Mouse (Mus musculus) forebrain, embryonic 14.5 days (tissue): ENCODE data around the gene Sgta. TPM values are rescaled to one million over a fixed set of nuclear protein-coding genes. Genes with fewer than 3 reads are reported as not detected.
"Not testable (repeated sequence)": the region's sequence is repeated elsewhere in the genome, so short reads cannot be mapped to it uniquely, and the experiment has no call there.

Experiments used
- ATAC-seq: fragments of 200-750 bp; cut with Nextera tagmentation; 2 replicates; pipeline ENCODE4 v1.8.0; 2017; ENCODE audit warnings: mild to moderate bottlenecking, moderate library complexity
- DNase-seq: peaks from one replicate; pipeline ENCODE4 v3.0.0-alpha.2; 2015; ENCODE audit warnings: low spot score
- H3K27ac ChIP-seq: fragments of 300-500 bp; sonication (generic); 2 replicates; pipeline ENCODE4 v1.5.1; 2014; ENCODE audit warnings: low read depth, mild to moderate bottlenecking, control low read depth, low read length, moderate library complexity
- H3K27me3 ChIP-seq: fragments of 300-500 bp; sonication (generic); replicated peaks from 2 replicates; pipeline ENCODE4 v1.6.1; 2014; ENCODE audit warnings: low read length, control low read depth, mixed read lengths; ENCODE audit not compliant: control insufficient read depth, insufficient read depth
- H3K36me3 ChIP-seq: fragments of 300-500 bp; sonication (generic); 2 replicates; pipeline ENCODE4 v1.6.1; 2014; ENCODE audit warnings: low read length, control low read depth; ENCODE audit not compliant: control insufficient read depth, insufficient read depth
- H3K4me1 ChIP-seq: fragments of 300-500 bp; sonication (generic); 2 replicates; pipeline ENCODE4 v1.6.1; 2014; ENCODE audit warnings: antibody characterized with exemption, low read length, control low read depth; ENCODE audit not compliant: control insufficient read depth, insufficient read depth
- H3K4me2 ChIP-seq: fragments of 300-500 bp; sonication (generic); 2 replicates; pipeline ENCODE4 v1.6.1; 2014; ENCODE audit warnings: mild to moderate bottlenecking, control low read depth, low read length
- H3K4me3 ChIP-seq: fragments of 300-500 bp; sonication (generic); 2 replicates; pipeline ENCODE4 v1.5.1; 2014; ENCODE audit warnings: low read depth, low read length, control low read depth
- H3K9ac ChIP-seq: fragments of 300-500 bp; sonication (generic); 2 replicates; pipeline ENCODE4 v1.6.1; 2014; ENCODE audit warnings: mild to moderate bottlenecking, low read length, control low read depth, moderate library complexity
- H3K9me3 ChIP-seq: fragments of 300-500 bp; sonication (generic); replicated peaks from 2 replicates; pipeline ENCODE4 v1.6.1; 2016; ENCODE audit warnings: low read length, control low read depth, mixed read lengths; ENCODE audit not compliant: control insufficient read depth
- WGBS: fragments of 180-500 bp; shearing (Covaris S2); extraction: QIAGEN DNeasy Blood & Tissue Kit; methylation state at CpG from one replicate; pipeline ENCODE4 v1.1.7; 2014; 5-methylcytosine and 5-hydroxymethylcytosine counted together
- polyA plus RNA-seq: library from polyadenylated mRNA; unstranded; fragments of >200 nt; fragmentation: Nextera tagmentation; extraction: Ambion mirVana; gene quantifications from 2 replicates; pipeline ENCODE4 v1.2.1, GENCODE M21; 2014

Sgta gene
- polyA plus RNA-seq, 1 experiment from 2014 or later: 304 TPM

DNA sequence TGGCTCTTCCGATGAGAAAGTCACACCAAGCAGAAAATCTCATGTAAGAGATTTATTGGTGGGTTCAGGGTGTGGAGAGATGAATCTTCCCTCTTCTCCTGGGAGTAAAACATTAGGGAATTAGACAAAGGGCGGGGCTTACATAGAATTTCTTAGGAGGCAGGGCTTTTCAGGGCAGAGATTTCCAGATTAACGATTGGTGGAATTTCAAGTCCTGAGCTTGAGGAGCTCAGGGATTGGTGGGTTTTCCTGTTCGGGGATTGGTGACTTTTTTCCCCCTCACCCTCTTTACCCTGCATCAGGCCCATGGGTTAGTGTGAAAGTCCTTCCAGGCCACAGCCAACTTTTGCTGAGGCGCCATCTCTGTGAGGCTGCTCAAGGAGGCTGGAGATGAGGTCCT lies 8.7 kb upstream of the Sgta start:
- 75% methylated on average over 5 of the region's 5 CpGs for WGBS
- no peak overlapping the region for H3K4me3 ChIP-seq
- no peak overlapping the region for H3K4me2 ChIP-seq
- peaks cover 15% of the 10 kb centered on the region for H3K4me1 ChIP-seq
- no peak overlapping the region for H3K9ac ChIP-seq
- ATAC-seq (no peak), DNase-seq (no peak)
- H3K9me3 ChIP-seq: no peaks in the 10 kb centered on the region
- peaks cover 12% of the 10 kb centered on the region for H3K36me3 ChIP-seq
- H3K27me3 ChIP-seq: no peaks in the 10 kb centered on the region
- H3K27ac ChIP-seq: no peak overlapping the region; the same call in 1 of the 2 replicates

DNA sequence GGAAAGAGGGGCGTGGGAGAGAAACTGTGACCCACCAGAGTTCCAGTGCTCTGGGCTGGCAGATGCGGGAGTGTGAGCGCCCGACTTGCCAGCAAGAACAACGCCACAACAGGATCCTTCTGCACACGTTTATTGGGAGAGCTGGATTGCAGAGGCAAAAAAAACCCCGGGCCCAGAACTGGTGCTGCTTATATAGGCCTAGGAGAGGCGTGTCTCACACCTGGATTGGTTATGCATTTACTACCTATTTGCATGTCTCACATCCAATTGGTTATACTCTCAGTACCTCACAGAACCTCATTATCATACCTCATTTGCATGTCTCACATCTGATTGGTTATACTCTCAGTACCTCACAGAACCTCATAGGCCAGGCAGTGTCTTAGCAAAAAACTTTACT lies 4.5 kb upstream of the Sgta start:
- not testable (repeated sequence) for ATAC-seq, H3K27me3 ChIP-seq, H3K9ac ChIP-seq, DNase-seq, H3K36me3 ChIP-seq, H3K4me2 ChIP-seq, H3K27ac ChIP-seq, H3K9me3 ChIP-seq, H3K4me3 ChIP-seq, H3K4me1 ChIP-seq
- 92% methylated on average over 8 of the region's 8 CpGs for WGBS

DNA sequence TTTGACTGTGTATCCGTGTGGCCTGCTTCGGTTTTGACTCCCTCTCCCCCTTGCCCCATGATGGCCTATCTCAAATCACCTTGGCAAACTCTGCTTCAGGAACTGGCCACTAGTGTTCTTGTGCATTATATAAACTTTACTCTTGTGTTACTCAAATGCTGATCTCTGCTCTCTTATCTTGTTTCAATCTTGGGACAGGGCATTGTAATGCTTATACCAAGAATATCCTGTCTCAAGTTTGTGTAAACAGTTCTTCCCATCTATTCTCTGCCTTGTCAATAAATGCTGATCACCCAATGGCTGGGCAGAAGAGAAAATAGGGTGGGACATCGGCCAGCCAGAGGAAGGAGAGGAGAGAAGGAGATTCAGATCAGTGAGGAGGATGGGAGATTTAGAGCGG lies 2.7 kb upstream of the Sgta start:
- no peak for DNase-seq
- peaks cover 14% of the 10 kb centered on the region for H3K4me1 ChIP-seq
- H3K9me3 ChIP-seq: no peaks in the 10 kb centered on the region
- 65% methylated on average over 4 of the region's 4 CpGs for WGBS
- no peaks in the 10 kb centered on the region for H3K27me3 ChIP-seq
- no peak overlapping the region for H3K27ac ChIP-seq
- H3K9ac ChIP-seq: no peak overlapping the region
- no peak overlapping the region for H3K4me2 ChIP-seq
- ATAC-seq: no peak
- H3K4me3 ChIP-seq: no peak overlapping the region
- 0 out of 2 replicates have a peak, but pooled peaks cover 4% of the 10 kb centered on the region for H3K36me3 ChIP-seq

DNA sequence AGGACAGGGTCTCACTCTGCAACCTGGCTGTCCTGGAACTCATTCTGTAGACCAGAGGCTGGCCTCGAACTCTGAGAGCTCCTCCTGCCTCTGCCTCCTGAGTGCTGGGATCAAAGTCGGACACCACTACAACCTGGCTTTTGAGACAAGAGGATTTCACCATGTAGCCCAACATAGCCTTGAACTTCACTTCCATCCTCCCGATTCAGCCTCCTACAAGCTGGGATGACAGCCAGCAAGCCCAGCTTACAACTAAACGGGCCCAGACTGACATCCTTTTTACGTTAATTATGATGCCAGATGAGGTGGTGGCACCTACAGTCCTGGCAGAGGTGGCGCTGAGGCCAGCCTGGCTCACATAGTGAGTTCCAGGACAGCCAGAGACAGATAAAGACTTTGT lies 1.1 kb downstream of the Sgta start:
- ATAC-seq (no peak), DNase-seq (no peak)
- Histone ChIP-seq H3K9ac (peak overlapping the region; percentile 87), H3K9me3 (no peaks in the 10 kb centered on the region), H3K4me2 (peak overlapping the region; percentile 97), H3K36me3 (peaks cover 12% of the 10 kb centered on the region; the same call in 1 of the 2 replicates), H3K4me1 (peaks cover 14% of the 10 kb centered on the region), H3K27me3 (no peaks in the 10 kb centered on the region), H3K4me3 (peak overlapping the region; percentile 89; the same call in 1 of the 2 replicates), H3K27ac (no peak overlapping the region)
- 88% methylated on average over 6 of the region's 6 CpGs for WGBS

DNA sequence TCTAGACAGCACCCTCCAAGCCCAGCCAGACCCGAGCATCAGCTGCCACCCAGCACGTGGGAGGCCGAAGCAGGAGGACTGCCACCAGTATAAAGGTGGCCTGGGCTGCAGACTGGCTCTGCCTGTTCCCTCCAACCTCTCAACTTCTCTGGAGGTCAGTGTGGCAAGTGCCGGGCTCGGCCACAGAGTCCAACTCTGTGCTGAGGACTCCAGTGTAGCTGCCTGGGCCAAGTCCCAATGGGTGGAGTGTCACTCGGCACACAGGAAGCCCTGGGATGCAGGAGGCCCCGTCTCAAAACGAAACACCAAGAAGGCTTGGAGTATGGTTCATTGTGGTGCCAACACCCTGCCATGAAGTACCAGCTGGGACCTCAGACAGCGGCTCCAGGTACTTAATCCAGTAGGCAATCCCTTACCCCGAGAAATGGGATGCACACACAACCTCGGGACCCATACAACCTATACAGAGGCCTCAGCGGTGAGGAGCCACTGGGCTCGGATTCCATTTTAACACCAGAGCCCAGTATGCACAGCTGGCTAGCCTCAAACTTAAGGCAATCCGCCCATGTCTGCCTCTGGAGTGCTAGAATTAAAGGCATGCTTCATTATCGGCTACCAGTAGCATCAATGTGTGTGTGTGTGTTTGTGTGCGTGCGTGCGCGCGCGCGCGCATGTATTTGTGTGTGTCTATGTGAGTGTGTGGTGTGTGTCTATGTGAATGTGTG lies 2.4 kb downstream of the Sgta start:
- H3K36me3 ChIP-seq: peaks cover 12% of the 10 kb centered on the region; the same call in 1 of the 2 replicates
- no peaks in the 10 kb centered on the region for H3K9me3 ChIP-seq
- no peak for DNase-seq
- H3K4me3 ChIP-seq: no peak overlapping the region
- H3K4me1 ChIP-seq: peaks cover 14% of the 10 kb centered on the region
- WGBS: 94% methylated on average over 23 of the region's 23 CpGs
- no peak for ATAC-seq
- H3K27ac ChIP-seq: no peak overlapping the region
- H3K27me3 ChIP-seq: no peaks in the 10 kb centered on the region
- no peak overlapping the region for H3K4me2 ChIP-seq
- no peak overlapping the region for H3K9ac ChIP-seq

DNA sequence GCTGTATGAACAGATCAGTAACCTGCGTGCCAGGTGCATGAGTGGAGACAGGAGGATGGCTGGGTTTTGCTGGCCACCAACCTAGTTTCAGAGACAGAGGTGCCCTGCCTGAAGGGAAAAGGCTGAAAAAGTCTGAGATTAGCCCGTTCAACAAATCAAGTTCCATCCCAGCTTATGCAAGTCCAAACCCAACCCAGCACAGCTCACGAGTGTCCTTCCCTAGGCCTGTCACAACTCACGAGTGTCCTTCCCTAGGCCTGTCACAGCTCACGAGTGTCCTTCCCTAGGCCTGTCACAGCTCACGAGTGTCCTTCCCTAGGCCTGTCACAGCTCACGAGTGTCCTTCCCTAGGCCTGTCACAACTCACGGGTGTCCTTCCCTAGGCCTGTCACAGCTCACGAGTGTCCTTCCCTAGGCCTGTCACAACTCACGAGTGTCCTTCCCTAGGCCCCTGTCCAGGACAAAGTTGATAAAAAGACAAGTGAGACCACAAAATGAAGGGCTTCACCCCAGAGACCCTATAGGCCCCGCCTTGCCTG lies 4.1 kb downstream of the Sgta start:
- not testable (repeated sequence) for H3K4me3 ChIP-seq, H3K4me2 ChIP-seq, H3K27ac ChIP-seq, H3K9ac ChIP-seq, DNase-seq, ATAC-seq, H3K27me3 ChIP-seq, H3K9me3 ChIP-seq
- Histone ChIP-seq H3K36me3 (peaks cover 29% of the 10 kb centered on the region), H3K4me1 (peaks cover 14% of the 10 kb centered on the region)
- 83% methylated on average over 11 of the region's 11 CpGs for WGBS

DNA sequence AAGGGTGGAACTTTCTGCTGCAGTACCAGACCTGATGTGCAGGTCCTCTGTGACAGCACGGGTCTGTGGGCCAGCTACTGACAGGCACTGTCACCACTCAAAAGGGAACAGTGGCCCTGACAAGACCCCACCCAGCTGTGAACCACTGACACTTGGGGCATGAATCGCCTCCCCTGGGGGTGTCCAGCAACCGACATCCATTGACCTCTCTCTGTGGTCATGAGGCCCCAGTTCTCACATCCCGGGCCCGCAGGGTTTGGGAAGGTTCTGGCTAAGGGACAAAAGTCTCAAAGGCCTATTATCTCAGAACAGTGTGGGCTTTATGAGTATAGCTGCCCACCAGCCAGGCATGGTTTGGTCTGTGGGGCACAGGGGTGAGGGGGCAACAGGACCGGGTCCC lies 4.8 kb downstream of the Sgta start:
- H3K4me2 ChIP-seq: no peak overlapping the region
- no peak overlapping the region for H3K27ac ChIP-seq
- no peaks in the 10 kb centered on the region for H3K9me3 ChIP-seq
- ATAC-seq (no peak), DNase-seq (no peak)
- H3K4me1 ChIP-seq: peaks cover 14% of the 10 kb centered on the region
- 93% methylated on average over 6 of the region's 6 CpGs for WGBS
- no peak overlapping the region for H3K4me3 ChIP-seq
- no peak overlapping the region for H3K9ac ChIP-seq
- peaks cover 36% of the 10 kb centered on the region for H3K36me3 ChIP-seq
- H3K27me3 ChIP-seq: no peaks in the 10 kb centered on the region

DNA sequence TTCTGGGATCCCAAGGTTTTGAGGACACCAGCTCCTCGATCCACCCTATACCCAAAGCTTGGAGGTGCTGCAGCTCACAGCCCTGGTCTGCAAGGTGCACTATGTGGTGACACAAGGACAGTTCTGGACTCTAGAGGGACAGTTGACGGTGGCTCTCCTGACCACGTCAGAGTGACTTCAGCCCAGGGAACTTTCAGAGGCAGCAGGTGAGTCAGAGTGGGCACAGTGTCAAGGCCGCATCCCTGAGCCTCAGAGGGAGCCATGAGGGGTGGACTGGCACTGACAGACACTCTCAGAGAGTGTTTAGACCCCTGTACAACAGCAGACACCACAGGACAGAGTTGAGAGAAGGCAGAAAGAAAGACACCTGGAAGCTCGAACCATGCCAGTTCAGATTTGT lies 7.4 kb downstream of the Sgta start:
- no peaks in the 10 kb centered on the region for H3K9me3 ChIP-seq
- H3K4me2 ChIP-seq: no peak overlapping the region
- DNase-seq: no peak
- 92% methylated on average over 5 of the region's 5 CpGs for WGBS
- no peak overlapping the region for H3K4me3 ChIP-seq
- no peak overlapping the region for H3K9ac ChIP-seq
- no peak for ATAC-seq
- no peaks in the 10 kb centered on the region for H3K27me3 ChIP-seq
- peaks cover 58% of the 10 kb centered on the region for H3K36me3 ChIP-seq
- no peak overlapping the region for H3K27ac ChIP-seq
- H3K4me1 ChIP-seq: no peaks in the 10 kb centered on the region

DNA sequence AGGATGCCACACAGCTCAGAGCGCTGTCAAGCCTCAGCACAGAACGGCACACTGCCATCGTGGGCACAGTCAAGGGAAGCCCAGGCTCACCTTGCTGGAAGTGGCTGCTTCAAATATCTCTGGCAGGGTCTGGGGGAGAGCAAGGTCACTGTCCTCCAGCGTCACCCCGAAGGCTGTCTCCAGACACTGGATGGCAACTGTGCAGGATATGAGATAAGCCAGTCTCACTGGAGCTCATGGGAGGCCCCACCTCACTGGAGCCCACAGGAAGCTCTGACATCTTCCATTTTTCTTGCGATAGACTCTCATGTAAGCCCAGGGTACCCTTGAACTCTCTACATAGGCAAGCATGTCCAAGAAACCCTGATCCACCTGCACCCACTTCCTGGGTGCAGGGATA lies 8.8 kb downstream of the Sgta start:
- 97% methylated on average over 6 of the region's 6 CpGs for WGBS
- Histone ChIP-seq H3K9ac (no peak overlapping the region), H3K27me3 (no peaks in the 10 kb centered on the region), H3K4me1 (no peaks in the 10 kb centered on the region), H3K36me3 (peaks cover 72% of the 10 kb centered on the region), H3K4me2 (no peak overlapping the region), H3K9me3 (no peaks in the 10 kb centered on the region), H3K4me3 (no peak overlapping the region), H3K27ac (no peak overlapping the region)
- DNase-seq (no peak), ATAC-seq (no peak)
